Mouse (Mus musculus) embryo, embryonic 10.5 days (tissue): ENCODE measurements around the gene Cdkl3.
"Not testable (repeated sequence)": the region's sequence is repeated elsewhere in the genome, so short reads cannot be mapped to it uniquely, and the experiment has no call there.

Experiments used
- DNase-seq: peaks from one replicate; pipeline ENCODE4 v3.0.0-alpha.2; 2015; ENCODE audit warnings: low spot score

Gene Cdkl3

GRCm38 (mm10) chr11:52077939-52078338, 73.9 kb downstream of the Cdkl3 start:
- no peak for DNase-seq

DNA sequence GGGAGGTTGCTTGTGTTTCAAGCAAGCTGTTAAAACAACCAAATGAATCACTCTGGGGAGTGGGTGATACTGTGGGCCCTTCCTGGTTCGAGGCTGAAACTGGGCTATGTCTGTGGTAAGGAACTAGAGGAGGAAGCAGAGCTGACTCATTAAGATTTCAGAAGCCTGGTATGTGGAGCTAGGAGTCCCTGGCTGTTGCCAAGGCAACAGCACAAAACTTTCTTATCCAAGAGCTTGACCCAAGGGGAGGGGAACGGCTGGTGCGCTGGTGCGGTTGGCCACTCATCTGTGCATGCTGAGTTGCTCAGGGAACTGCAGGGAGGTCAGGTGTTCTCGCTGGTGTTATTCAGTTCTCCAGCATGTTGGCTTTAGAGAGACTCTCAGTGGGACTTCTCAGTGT, 76.0 kb downstream of the Cdkl3 start:
- peak; percentile 70 for DNase-seq

- DNase-seq = no peak
These were observed 76.6 kb downstream of the Cdkl3 start for GRCm38 (mm10) chr11:52080656-52081055.

DNA sequence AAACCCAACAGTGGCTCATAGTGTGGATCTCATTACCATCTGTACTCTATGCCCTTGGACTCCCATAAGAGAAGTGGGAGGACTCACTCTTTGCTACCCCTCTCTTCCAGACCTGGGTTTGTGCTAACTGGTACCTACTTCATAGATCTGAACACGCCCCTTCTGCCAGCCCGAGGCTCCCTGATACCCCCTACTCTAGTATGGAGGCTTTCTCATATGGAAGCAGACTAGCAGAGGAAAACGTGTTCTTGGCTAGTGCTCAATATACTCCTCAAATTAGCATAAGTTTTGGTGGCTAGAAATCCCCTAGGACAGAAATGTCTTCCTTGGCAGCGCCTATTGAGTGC, 81.8 kb downstream of the Cdkl3 start:
- DNase-seq = no peak

- no peak for DNase-seq
These were observed 82.3 kb downstream of the Cdkl3 start for GRCm38 (mm10) chr11:52086204-52086864.

- no peak for DNase-seq
These were observed 85.3 kb downstream of the Cdkl3 start for GRCm38 (mm10) chr11:52089291-52089690.

DNA sequence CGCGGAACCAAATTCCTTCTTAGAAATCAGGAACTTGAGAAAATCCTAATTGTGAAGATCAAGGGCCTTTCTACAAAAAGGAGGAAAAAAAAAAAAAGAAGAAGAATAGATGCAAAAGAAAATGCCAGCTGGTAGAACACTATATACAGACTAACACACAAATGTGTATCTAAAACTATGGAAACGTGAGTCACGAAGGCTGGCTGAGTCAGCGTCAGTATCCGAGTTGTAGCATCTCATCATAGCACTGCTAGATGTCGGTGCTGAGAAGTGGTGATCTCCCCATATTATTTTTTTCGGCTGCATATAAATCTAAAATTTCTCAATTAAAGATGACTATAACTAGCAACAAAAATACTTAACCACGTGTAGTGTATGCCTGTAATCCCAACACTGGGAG, 87.2 kb downstream of the Cdkl3 start:
- no peak for DNase-seq

GRCm38 (mm10) chr11:52094568-52094967, 90.5 kb downstream of the Cdkl3 start:
- no peak for DNase-seq

- no peak for DNase-seq
These were observed 93.0 kb downstream of the Cdkl3 start for GRCm38 (mm10) chr11:52097016-52097415.

- DNase-seq = no peak
These were observed 93.6 kb downstream of the Cdkl3 start for GRCm38 (mm10) chr11:52097596-52097995.

DNA sequence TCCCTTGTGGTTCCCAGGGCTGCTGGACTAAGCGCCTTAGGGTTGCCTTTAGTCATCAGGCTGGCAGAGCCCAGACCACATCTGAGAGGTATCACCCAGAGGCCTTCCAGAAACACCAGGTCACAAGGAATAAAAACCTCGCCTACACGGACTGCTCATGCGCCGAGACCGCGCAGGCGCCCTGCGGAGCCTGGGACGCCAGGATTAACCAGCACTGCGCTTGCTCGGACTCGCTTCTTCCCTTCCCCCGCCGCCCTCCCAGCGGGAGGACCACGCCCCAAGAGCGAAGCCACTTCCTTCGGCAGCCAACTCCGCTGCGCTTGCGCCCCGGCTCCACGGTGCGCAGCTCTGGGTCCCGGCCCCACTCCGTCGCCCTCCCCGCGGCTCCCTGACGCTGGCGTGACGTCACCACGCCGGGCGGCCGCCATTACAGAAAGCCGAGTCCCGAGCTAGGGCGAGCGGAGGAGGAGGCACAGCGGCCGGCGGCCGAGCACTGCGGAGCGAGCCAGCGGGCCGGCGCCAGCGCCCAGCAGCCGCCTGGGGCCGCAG, 94.5 kb downstream of the Cdkl3 start, which contains the start of gene Ppp2ca:
Ppp2ca (plus strand) TSS at position 284 of the 549 bp plus-strand sequence.
- peak; percentile 98 for DNase-seq

DNA sequence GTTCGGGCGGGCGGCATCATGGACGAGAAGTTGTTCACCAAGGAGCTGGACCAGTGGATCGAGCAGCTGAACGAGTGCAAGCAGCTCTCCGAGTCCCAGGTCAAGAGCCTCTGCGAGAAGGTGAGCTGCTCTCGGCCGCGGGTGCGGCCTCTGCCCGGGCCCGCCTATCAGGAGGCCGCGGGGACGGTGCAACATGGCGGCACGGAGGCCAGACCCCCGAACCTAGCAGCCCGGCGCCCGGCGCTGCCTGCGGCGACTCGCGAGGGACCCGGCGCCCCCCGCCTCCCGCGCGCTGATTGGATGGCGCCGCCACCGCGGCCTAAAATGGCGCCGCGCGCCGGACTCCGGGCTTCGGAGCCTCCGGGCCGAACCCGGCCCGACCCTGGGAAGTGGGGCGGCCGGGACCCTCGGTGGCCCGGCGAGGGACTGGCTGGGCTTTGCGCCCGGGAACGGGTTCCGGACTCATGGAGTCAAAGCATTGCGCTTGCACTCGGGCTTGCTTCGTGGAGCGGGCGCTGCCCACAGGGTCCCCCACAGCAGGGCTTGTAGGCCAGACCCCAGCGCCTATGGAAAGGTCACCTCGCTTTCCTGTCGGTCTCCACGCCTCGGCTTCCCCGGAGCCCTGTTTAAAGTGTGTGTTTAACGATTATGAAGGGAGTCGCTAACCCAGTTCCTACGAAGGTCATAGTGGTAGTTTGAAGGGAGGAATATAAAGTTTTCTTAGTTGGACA, 95.2 kb downstream of the Cdkl3 start:
- peak; percentile 88 for DNase-seq

GRCm38 (mm10) chr11:52099771-52100219, 95.8 kb downstream of the Cdkl3 start:
- DNase-seq = no peak

DNA sequence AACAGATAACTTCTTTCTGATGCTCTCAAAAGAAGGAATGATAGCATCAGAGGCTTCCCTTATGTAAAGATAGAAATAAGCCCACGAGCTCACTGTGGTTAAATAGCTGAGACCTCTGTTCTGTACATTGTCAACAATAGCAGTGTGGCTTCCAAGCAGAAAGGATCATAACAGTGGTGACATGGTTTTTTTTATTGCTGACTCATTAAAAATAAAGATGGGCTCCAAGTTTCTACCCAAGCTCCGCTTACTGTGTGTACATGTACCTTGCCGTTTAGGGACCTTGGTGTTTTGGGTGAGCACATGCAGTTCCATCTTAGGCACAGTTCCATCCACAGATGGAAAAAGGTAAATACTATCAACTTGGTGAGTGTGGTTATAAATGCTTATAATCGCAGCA, 99.0 kb downstream of the Cdkl3 start:
- DNase-seq = no peak

GRCm38 (mm10) chr11:52105503-52105902, 101.5 kb downstream of the Cdkl3 start:
- no peak for DNase-seq

GRCm38 (mm10) chr11:52106037-52106436, 102.0 kb downstream of the Cdkl3 start:
- DNase-seq = no peak

- DNase-seq = no peak
These were observed 102.4 kb downstream of the Cdkl3 start for GRCm38 (mm10) chr11:52106438-52106837.

DNA sequence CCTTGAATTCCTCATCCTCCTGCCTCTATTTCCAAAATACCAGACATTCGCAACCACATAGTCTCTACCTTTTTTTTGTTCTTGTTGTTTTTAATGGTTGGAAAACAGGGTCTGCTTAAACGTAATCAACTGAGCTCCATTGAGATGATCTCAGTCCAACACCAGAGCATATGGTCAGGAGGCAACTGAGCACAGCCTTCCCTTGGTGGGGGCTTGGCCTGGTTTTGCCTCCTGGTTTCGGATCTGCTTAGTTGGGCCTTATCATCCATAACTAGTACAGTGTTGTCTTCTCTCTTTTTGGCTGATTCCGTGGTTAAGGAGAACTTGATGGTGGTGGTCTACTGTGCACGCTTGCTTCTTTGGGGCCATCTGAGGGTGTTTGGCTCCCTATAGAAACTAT, 104.8 kb downstream of the Cdkl3 start:
- DNase-seq = no peak

DNA sequence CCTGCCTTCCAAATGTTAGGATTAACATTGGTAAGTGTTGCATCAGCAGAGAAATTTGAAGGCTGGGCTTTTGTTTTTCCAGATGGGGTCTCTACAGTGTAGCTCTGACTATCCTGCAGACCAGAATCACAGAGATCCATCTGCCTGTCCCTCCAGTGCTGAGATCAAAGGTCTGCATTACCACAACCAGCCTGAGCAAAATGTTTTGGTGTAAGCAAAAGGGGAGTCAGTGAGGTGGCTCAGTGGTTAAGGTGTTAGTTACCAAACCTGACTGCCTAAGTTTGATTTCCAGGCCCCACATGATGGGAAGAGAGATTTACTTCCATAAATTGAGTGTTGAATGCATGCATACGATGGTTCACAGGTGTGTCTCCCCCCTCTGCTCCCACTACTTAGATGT, 105.4 kb downstream of the Cdkl3 start:
- no peak for DNase-seq

DNA sequence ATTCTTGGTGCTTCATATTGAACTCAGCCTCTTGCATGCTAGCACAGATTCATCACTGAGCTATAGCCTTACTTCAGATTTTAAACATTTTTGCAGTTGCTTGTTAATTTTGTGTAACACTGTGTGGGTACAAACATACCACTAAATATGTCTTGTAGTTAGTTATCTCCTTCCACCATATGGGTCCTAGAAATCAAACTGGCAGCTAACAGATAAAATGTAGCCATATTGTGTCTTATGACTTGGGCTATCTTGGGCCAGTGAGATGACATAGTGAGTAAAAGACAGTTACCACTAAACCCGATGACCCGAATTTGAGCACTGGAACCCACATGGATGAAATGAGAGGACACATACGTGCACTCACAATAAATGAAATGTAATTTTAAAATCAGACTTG, 111.5 kb downstream of the Cdkl3 start:
- no peak for DNase-seq

- not testable (repeated sequence) for DNase-seq
These were observed 112.1 kb downstream of the Cdkl3 start for GRCm38 (mm10) chr11:52116117-52116516.

- DNase-seq = no peak
These were observed 113.1 kb downstream of the Cdkl3 start for GRCm38 (mm10) chr11:52117156-52117555.

GRCm38 (mm10) chr11:52120415-52120814, 116.4 kb downstream of the Cdkl3 start:
- DNase-seq = not testable (repeated sequence)
